Mouse (Mus musculus) CH12.LX (cell line): Measurements from ENCODE around the gene Opcml. TPM values are rescaled to one million over a fixed set of nuclear protein-coding genes. Genes with fewer than 3 reads are reported as not detected.

ENCODE experiments used
- DNase-seq: peaks from one replicate; pipeline ENCODE4 v3.0.0-alpha.2; 2013; ENCODE audit errors: extremely low read depth
- H3K27ac ChIP-seq: 2 replicates; pipeline ENCODE4 v1.5.1; 2012; ENCODE audit warnings: low read depth, mild to moderate bottlenecking, control low read depth, moderate library complexity; ENCODE audit not compliant: insufficient read depth
- H3K27me3 ChIP-seq: replicated peaks from 2 replicates; pipeline ENCODE3; 2012; ENCODE audit warnings: inconsistent platforms
- H3K36me3 ChIP-seq, 2 experiments: replicated peaks in 1 of 2; 2 replicates each; pipeline versions ENCODE3 to v1.6.1; 2012; ENCODE audit warnings: inconsistent platforms in 1 of 2, low read length in 1 of 2, mild to moderate bottlenecking in 1 of 2, mixed read lengths in 1 of 2, moderate library complexity in 1 of 2; ENCODE audit not compliant: control insufficient read depth in 1 of 2, insufficient read depth in 1 of 2
- H3K4me1 ChIP-seq, 2 experiments: 2 replicates each; pipeline ENCODE4 v1.6.1; 2012; ENCODE audit warnings: inconsistent platforms in 1 of 2, moderate library complexity in 1 of 2; ENCODE audit not compliant: insufficient read depth in 2 of 2, control insufficient read depth in 1 of 2
- H3K4me2 ChIP-seq: 2 replicates; pipeline ENCODE4 v1.6.1; 2012; ENCODE audit warnings: low read depth, mild to moderate bottlenecking, control low read depth; ENCODE audit not compliant: poor library complexity, insufficient read depth, severe bottlenecking
- H3K4me3 ChIP-seq, 3 experiments: fragments of 150-350 bp in 1 of 3; sonication (generic) in 1 of 3; replicated peaks in 1 of 3; 2 replicates each; pipeline versions ENCODE3 to v1.5.1; 2011 to 2012; ENCODE audit warnings: low read depth in 2 of 3, low read length in 2 of 3, mild to moderate bottlenecking in 2 of 3, moderate library complexity in 2 of 3, control low read depth in 1 of 3, improper control_type of control experiment in 1 of 3, inconsistent platforms in 1 of 3, mixed read lengths in 1 of 3; ENCODE audit not compliant: poor library complexity in 1 of 3
- H3K79me2 ChIP-seq: replicated peaks from 2 replicates; pipeline ENCODE4 v1.6.1; 2012; ENCODE audit warnings: mild to moderate bottlenecking, moderate library complexity; ENCODE audit not compliant: control insufficient read depth, poor library complexity, insufficient read depth, severe bottlenecking; ENCODE audit errors: extremely low read depth
- H3K9ac ChIP-seq: 2 replicates; pipeline ENCODE4 v1.6.1; 2012; ENCODE audit warnings: low read depth, mild to moderate bottlenecking, control low read depth, moderate library complexity; ENCODE audit not compliant: insufficient read depth
- H3K9me3 ChIP-seq: replicated peaks from 2 replicates; pipeline ENCODE3; 2012; ENCODE audit warnings: low read length, inconsistent platforms, mixed read lengths
- BHLHE40 ChIP-seq: IDR thresholded peaks from 2 replicates; pipeline ENCODE4 v1.6.1; 2011; ENCODE audit warnings: mild to moderate bottlenecking, low read depth, low read length, improper control_type of control experiment
- CHD2 ChIP-seq: IDR thresholded peaks from 2 replicates; pipeline ENCODE4 v1.6.1; 2011; ENCODE audit warnings: low read length, improper control_type of control experiment
- CTCF ChIP-seq, 2 experiments: IDR thresholded peaks in 1 of 2; conservative IDR thresholded peaks in 1 of 2; 2 replicates each; pipeline ENCODE4 v1.5.1; 2011 to 2012; ENCODE audit warnings: low read depth in 2 of 2, low read length in 2 of 2, improper control_type of control experiment in 1 of 2, inconsistent platforms in 1 of 2, mild to moderate bottlenecking in 1 of 2, moderate library complexity in 1 of 2
- ELF1 ChIP-seq: IDR thresholded peaks from 2 replicates; pipeline ENCODE4 v1.6.1; 2014; ENCODE audit warnings: low read depth, mild to moderate bottlenecking, inconsistent platforms, low read length, improper control_type of control experiment
- EP300 ChIP-seq: IDR thresholded peaks from 2 replicates; pipeline ENCODE4 v1.6.1; 2011; ENCODE audit warnings: low read length, improper control_type of control experiment
- ETS1 ChIP-seq: conservative IDR thresholded peaks from 2 replicates; pipeline ENCODE4 v1.6.1; 2012; ENCODE audit warnings: low read depth, mild to moderate bottlenecking, inconsistent platforms, low read length, improper control_type of control experiment, moderate library complexity
- IRF4 ChIP-seq: IDR thresholded peaks from 2 replicates; pipeline ENCODE4 v1.6.1; 2014; ENCODE audit warnings: low read depth, mild to moderate bottlenecking, inconsistent platforms, low read length, improper control_type of control experiment
- MAFK ChIP-seq: IDR thresholded peaks from 2 replicates; pipeline ENCODE4 v1.6.1; 2011; ENCODE audit warnings: low read length, improper control_type of control experiment; ENCODE audit not compliant: insufficient replicate concordance
- MAZ ChIP-seq: IDR thresholded peaks from 2 replicates; pipeline ENCODE4 v1.6.1; 2012; ENCODE audit warnings: low read depth, mild to moderate bottlenecking, inconsistent platforms, low read length, improper control_type of control experiment, moderate library complexity
- MYC ChIP-seq: IDR thresholded peaks from 2 replicates; pipeline ENCODE4 v1.6.1; 2011; ENCODE audit warnings: low read depth, mild to moderate bottlenecking, improper control_type of control experiment, low read length
- NELFE ChIP-seq: IDR thresholded peaks from 2 replicates; pipeline ENCODE4 v1.6.1; 2011; ENCODE audit warnings: low read depth, low read length, improper control_type of control experiment
- NRF1 ChIP-seq: IDR thresholded peaks from 2 replicates; pipeline ENCODE4 v1.6.1; 2014; ENCODE audit warnings: low read depth, mild to moderate bottlenecking, inconsistent platforms, low read length, improper control_type of control experiment, moderate library complexity
- POLR2AphosphoS2 ChIP-seq: IDR thresholded peaks from 2 replicates; pipeline ENCODE4 v1.6.1; 2011; ENCODE audit warnings: low read depth, low read length, improper control_type of control experiment
- RAD21 ChIP-seq: IDR thresholded peaks from 2 replicates; pipeline ENCODE4 v1.6.1; 2011; ENCODE audit warnings: low read depth, mild to moderate bottlenecking, low read length, improper control_type of control experiment, moderate library complexity
- RCOR1 ChIP-seq: conservative IDR thresholded peaks from 2 replicates; pipeline ENCODE4 v1.6.1; 2012; ENCODE audit warnings: low read depth, mild to moderate bottlenecking, inconsistent platforms, low read length, improper control_type of control experiment
- SIN3A ChIP-seq: IDR thresholded peaks from 2 replicates; pipeline ENCODE4 v1.6.1; 2012; ENCODE audit warnings: low read length, improper control_type of control experiment, inconsistent platforms
- SMC3 ChIP-seq: IDR thresholded peaks from 2 replicates; pipeline ENCODE4 v1.6.1; 2011; ENCODE audit warnings: low read depth, low read length, improper control_type of control experiment
- TBP ChIP-seq: conservative IDR thresholded peaks from 2 replicates; pipeline ENCODE4 v1.6.1; 2011; ENCODE audit warnings: low read depth, low read length, improper control_type of control experiment
- TCF12 ChIP-seq: IDR thresholded peaks from 2 replicates; pipeline ENCODE4 v1.6.1; 2014; ENCODE audit warnings: low read depth, mild to moderate bottlenecking, inconsistent platforms, low read length, improper control_type of control experiment
- USF1 ChIP-seq: IDR thresholded peaks from 2 replicates; pipeline ENCODE4 v1.6.1; 2014; ENCODE audit warnings: low read depth, mild to moderate bottlenecking, inconsistent platforms, low read length, improper control_type of control experiment
- USF2 ChIP-seq: conservative IDR thresholded peaks from 2 replicates; pipeline ENCODE4 v1.6.1; 2011; ENCODE audit warnings: low read depth, low read length, improper control_type of control experiment
- ZC3H11A ChIP-seq: IDR thresholded peaks from 2 replicates; pipeline ENCODE4 v1.6.1; 2012; ENCODE audit warnings: low read depth, mild to moderate bottlenecking, inconsistent platforms, low read length, improper control_type of control experiment
- ZMIZ1 ChIP-seq: IDR thresholded peaks from 2 replicates; pipeline ENCODE4 v1.6.1; 2012; ENCODE audit warnings: low read depth, mild to moderate bottlenecking, inconsistent platforms, low read length, improper control_type of control experiment
- ZNF384 ChIP-seq: IDR thresholded peaks from 2 replicates; pipeline ENCODE4 v1.6.1; 2012; ENCODE audit warnings: low read depth, low read length, improper control_type of control experiment, inconsistent platforms
- dilution Hi-C: fragments of 300-500 bp; cut with MboI; formaldehyde crosslinking; loops from 2 replicates; pipeline ENCODE4 v1.14.3; 2020; ENCODE audit warnings: low sequenced_read_pairs; ENCODE audit not compliant: extremely low pct_unique_long_range_greater_than_20kb, extremely low pct_ligation_motif_present
- in situ Hi-C: fragments of 300-500 bp; cut with MboI; formaldehyde crosslinking; loops from 3 replicates; pipeline ENCODE4 v1.14.3; 2019; ENCODE audit warnings: low sequenced_read_pairs, low pct_ligation_motif_present, low pct_unique_long_range_greater_than_20kb, mixed read lengths
- polyA plus RNA-seq: library from polyadenylated mRNA; unstranded; fragments of >175 nt; gene quantifications from 2 replicates; pipeline ENCODE4 v1.2.1, GENCODE M21; 2012; ENCODE audit warnings: low read depth; ENCODE audit not compliant: insufficient read length
- total RNA-seq, 2 experiments: library from RNA; depleted of rRNA; stranded (reverse); fragments of 300-350 nt in 1 of 2; fragments of >200 nt in 1 of 2; gene quantifications; 2 replicates each; pipeline ENCODE4 v1.2.3; 2012 to 2014

Gene Opcml
- total and polyA plus RNA-seq, 3 experiments, result 0.34 to 0.60 TPM; not detected in 1

- H3K4me2 ChIP-seq, result no peak overlapping the region
- dilution Hi-C loops, result no loop called here
- TF ChIP-seq SMC3, result no peak
- no peak for TF ChIP-seq MYC
- TF ChIP-seq TBP, result no peak
- TF ChIP-seq ZNF384, result no peak
- no peak for TF ChIP-seq MAZ
- TF ChIP-seq USF2, result no peak
- no peak for TF ChIP-seq ZMIZ1
- TF ChIP-seq TCF12, result no peak
- DNase-seq, result no peak
- H3K36me3 ChIP-seq, result no peaks in the 10 kb centered on the region
- no peaks in the 10 kb centered on the region for H3K27me3 ChIP-seq
- no peak overlapping the region for H3K4me3 ChIP-seq
- H3K27ac ChIP-seq, result no peak overlapping the region
- peaks cover 44% of the 10 kb centered on the region for H3K9me3 ChIP-seq
- no peaks in the 10 kb centered on the region for H3K4me1 ChIP-seq
- H3K9ac ChIP-seq, result no peak overlapping the region
- in situ Hi-C loops, result no loop called here
- H3K79me2 ChIP-seq, result no peaks in the 10 kb centered on the region
Observed at GRCm38 (mm10) chr9:28855826-28856225, 1065.3 kb downstream of the Opcml start.

DNA sequence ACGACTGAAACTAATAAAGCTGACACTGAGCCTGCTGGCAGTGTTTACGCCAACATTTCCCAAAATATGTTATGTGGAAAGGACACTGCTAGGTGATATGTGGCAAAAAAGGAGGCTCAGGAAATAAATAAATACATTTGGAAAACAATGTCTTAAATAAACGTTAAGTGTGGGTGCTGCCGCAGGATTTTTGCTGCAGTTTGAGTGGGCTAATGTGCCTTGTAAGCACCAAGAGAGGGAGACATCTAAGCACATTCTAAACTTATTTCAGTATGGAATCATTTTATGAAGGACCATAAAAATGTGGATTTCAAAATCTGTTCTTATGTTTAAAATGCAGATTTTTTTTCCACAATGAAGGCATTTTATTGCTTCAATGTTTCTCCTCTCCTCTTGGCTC, 1071.4 kb downstream of the Opcml start:
- H3K79me2 ChIP-seq, result no peaks in the 10 kb centered on the region
- no peak for TF ChIP-seq NELFE
- no peak for TF ChIP-seq MAFK
- TF ChIP-seq ELF1, result no peak
- no peak for TF ChIP-seq ZC3H11A
- TF ChIP-seq EP300, result no peak
- TF ChIP-seq CHD2, result no peak
- TF ChIP-seq ETS1, result no peak
- TF ChIP-seq SMC3, result no peak
- TF ChIP-seq SIN3A, result no peak
- TF ChIP-seq POLR2AphosphoS2, result no peak
- TF ChIP-seq RCOR1, result no peak
- TF ChIP-seq CTCF (conservative IDR thresholded peaks at IDR 0.05 in 1 of 2, IDR thresholded peaks at IDR 0.05 in 1 of 2; ENCODE audit: low read depth in 2 of 2, low read length in 2 of 2), result no peak
- TF ChIP-seq RAD21, result no peak
- no peak for TF ChIP-seq USF1
- TF ChIP-seq IRF4, result no peak
- TF ChIP-seq NRF1, result no peak
- TF ChIP-seq BHLHE40, result no peak
- TF ChIP-seq, all 38 proteins: peak for 0
- Histone ChIP-seq H3K27me3 (no peaks in the 10 kb centered on the region), H3K9me3 (peaks cover 34% of the 10 kb centered on the region), H3K9ac (no peak overlapping the region), H3K4me1 (no peaks in the 10 kb centered on the region), H3K4me2 (no peak overlapping the region), H3K4me3 (no peak overlapping the region), H3K36me3 (no peaks in the 10 kb centered on the region), H3K27ac (no peak overlapping the region)
- no peak for DNase-seq
- in situ Hi-C loops (no loop called here), dilution Hi-C loops (no loop called here)
